Mouse (Mus musculus) limb, embryonic 11.5 days (tissue): ENCODE measurements around the gene Nmnat2. TPM values are rescaled to one million over a fixed set of nuclear protein-coding genes. Genes with fewer than 3 reads are reported as not detected.

Experiments
- ATAC-seq: fragments of 200-750 bp; cut with Nextera tagmentation; 2 replicates; pipeline ENCODE4 v1.8.0; 2017; ENCODE audit warnings: low read depth; ENCODE audit not compliant: insufficient number of reproducible peaks, low FRiP score, low TSS enrichment
- DNase-seq: peaks from one replicate; pipeline ENCODE4 v3.0.0-alpha.2; 2015; ENCODE audit warnings: low spot score
- H3K27ac ChIP-seq: fragments of 300-500 bp; sonication (generic); replicated peaks from 2 replicates; pipeline ENCODE4 v1.5.1; 2014; ENCODE audit warnings: low read depth, mild to moderate bottlenecking, low read length
- H3K27me3 ChIP-seq: fragments of 300-500 bp; sonication (generic); 2 replicates; pipeline ENCODE4 v1.6.1; 2014; ENCODE audit warnings: mild to moderate bottlenecking, low read length, mixed read lengths; ENCODE audit not compliant: control insufficient read depth, insufficient read depth
- H3K36me3 ChIP-seq: fragments of 300-500 bp; sonication (generic); 2 replicates; pipeline ENCODE4 v1.6.1; 2014; ENCODE audit warnings: mild to moderate bottlenecking, low read length, moderate library complexity, mixed read lengths; ENCODE audit not compliant: control insufficient read depth, insufficient read depth
- H3K4me1 ChIP-seq: fragments of 300-500 bp; sonication (generic); 2 replicates; pipeline ENCODE4 v1.6.1; 2014; ENCODE audit warnings: low read length, mixed read lengths; ENCODE audit not compliant: control insufficient read depth, insufficient read depth
- H3K4me2 ChIP-seq: fragments of 300-500 bp; sonication (generic); 2 replicates; pipeline ENCODE4 v1.6.1; 2014; ENCODE audit warnings: low read depth, mild to moderate bottlenecking, moderate library complexity; ENCODE audit not compliant: severe bottlenecking
- H3K4me3 ChIP-seq: fragments of 300-500 bp; sonication (generic); 2 replicates; pipeline ENCODE4 v1.5.1; 2014; ENCODE audit warnings: low read depth, low read length
- H3K9ac ChIP-seq: fragments of 300-500 bp; sonication (generic); 2 replicates; pipeline ENCODE4 v1.6.1; 2014; ENCODE audit warnings: mild to moderate bottlenecking, low read length
- H3K9me3 ChIP-seq: fragments of 300-500 bp; sonication (generic); 2 replicates; pipeline ENCODE4 v1.6.1; 2016; ENCODE audit warnings: low read length; ENCODE audit not compliant: control insufficient read depth
- WGBS: fragments of 180-500 bp; shearing (Covaris S2); extraction: QIAGEN DNeasy Blood & Tissue Kit; methylation state at CpG from one replicate; pipeline ENCODE4 v1.1.7; 2014; 5-methylcytosine and 5-hydroxymethylcytosine counted together
- polyA plus RNA-seq: library from polyadenylated mRNA; unstranded; fragments of >200 nt; fragmentation: Nextera tagmentation; extraction: Ambion mirVana; gene quantifications from 2 replicates; pipeline ENCODE4 v1.2.1, GENCODE M21; 2014

Nmnat2 gene
- polyA plus RNA-seq, 1 experiment from 2014 or later, result 0.37 TPM

GRCm38 (mm10) chr1:153091438-153092236, 136.8 kb downstream of the Nmnat2 start:
- Histone ChIP-seq H3K4me1 (peaks cover 17% of the 10 kb centered on the region), H3K27me3 (no peaks in the 10 kb centered on the region), H3K36me3 (no peaks in the 10 kb centered on the region), H3K27ac (no peak overlapping the region), H3K9me3 (no peaks in the 10 kb centered on the region), H3K9ac (no peak overlapping the region), H3K4me3 (no peak overlapping the region), H3K4me2 (no peak overlapping the region)
- ATAC-seq (no peak), DNase-seq (no peak)
- 28% methylated on average over 9 of the region's 9 CpGs for WGBS

DNA sequence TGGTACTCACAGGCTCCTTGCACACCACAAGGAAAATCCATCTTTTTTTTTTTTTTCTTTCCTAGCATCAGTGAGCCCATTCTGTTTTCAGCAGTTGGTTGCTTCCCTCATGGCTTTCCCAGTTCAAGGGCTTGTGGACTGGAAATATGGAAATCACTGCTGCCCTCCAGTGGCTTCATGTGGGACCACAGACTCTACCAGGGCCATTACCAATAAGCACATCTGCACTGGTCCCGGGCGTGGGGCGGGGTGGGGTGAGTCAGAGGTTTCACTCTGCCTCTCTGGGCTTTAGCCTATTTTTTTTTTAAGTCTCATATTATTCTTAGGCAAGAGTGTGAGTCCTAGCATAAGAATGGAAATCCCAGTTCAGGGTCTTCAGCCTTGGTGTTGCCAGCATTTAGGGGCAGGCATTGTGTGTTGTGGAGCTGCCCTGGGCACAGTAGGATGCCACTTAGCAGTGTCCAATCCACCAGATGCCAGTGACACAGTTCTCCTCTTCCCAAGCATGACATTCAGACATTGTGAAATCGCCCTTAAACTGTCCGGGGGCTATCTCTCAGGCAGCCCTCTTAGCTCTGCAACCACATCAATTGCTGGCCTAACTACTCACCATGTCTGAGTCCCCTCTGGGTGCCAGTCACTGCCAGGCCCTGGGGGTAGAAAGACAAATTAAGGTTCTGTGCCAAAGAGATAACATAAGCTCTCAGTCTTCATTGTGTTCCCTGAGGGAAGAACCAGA, 137.6 kb downstream of the Nmnat2 start:
- DNase-seq, result peak; percentile 81
- WGBS, result 49% methylated on average over 5 of the region's 5 CpGs
- Histone ChIP-seq H3K27ac (no peak overlapping the region), H3K4me1 (peaks cover 21% of the 10 kb centered on the region), H3K4me2 (no peak overlapping the region), H3K36me3 (no peaks in the 10 kb centered on the region), H3K27me3 (no peaks in the 10 kb centered on the region), H3K9ac (no peak overlapping the region), H3K4me3 (no peak overlapping the region), H3K9me3 (no peaks in the 10 kb centered on the region)
- ATAC-seq, result no peak

DNA sequence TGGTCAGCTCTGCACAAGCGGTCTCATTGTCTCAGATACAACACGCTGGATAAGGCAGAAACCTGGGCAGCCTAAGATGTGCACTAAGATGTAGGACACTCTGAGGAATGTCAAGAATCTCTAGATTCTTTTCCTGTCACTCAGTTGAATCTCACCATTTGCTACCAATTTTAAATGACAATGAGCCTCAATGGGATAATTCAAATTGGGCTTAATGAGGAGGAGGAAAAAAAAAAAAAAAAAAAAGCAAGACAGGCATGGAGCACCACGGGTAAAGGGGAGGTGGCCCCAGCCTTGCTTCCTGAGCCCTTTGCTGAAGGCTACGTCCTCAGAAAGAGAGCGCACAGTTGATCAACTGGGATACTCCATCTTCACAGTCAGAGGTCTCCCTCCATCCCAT, 138.4 kb downstream of the Nmnat2 start:
- H3K9ac ChIP-seq, result no peak overlapping the region
- no peaks in the 10 kb centered on the region for H3K27me3 ChIP-seq
- ATAC-seq (no peak), DNase-seq (no peak)
- H3K4me1 ChIP-seq, result peaks cover 21% of the 10 kb centered on the region
- no peak overlapping the region for H3K4me2 ChIP-seq
- no peaks in the 10 kb centered on the region for H3K9me3 ChIP-seq
- no peak overlapping the region for H3K4me3 ChIP-seq
- WGBS, result 64% methylated on average over 5 of the region's 5 CpGs
- no peak overlapping the region for H3K27ac ChIP-seq
- no peaks in the 10 kb centered on the region for H3K36me3 ChIP-seq

GRCm38 (mm10) chr1:153093581-153093980, 138.8 kb downstream of the Nmnat2 start:
- H3K4me3 ChIP-seq, result no peak overlapping the region
- H3K4me2 ChIP-seq, result no peak overlapping the region
- WGBS, result 68% methylated on average over 4 of the region's 4 CpGs
- no peak overlapping the region for H3K27ac ChIP-seq
- ATAC-seq, result no peak
- H3K27me3 ChIP-seq, result no peaks in the 10 kb centered on the region
- no peaks in the 10 kb centered on the region for H3K9me3 ChIP-seq
- no peak overlapping the region for H3K9ac ChIP-seq
- no peak for DNase-seq
- peaks cover 24% of the 10 kb centered on the region for H3K4me1 ChIP-seq
- H3K36me3 ChIP-seq, result no peaks in the 10 kb centered on the region

- Histone ChIP-seq H3K27me3 (no peaks in the 10 kb centered on the region), H3K9ac (no peak overlapping the region), H3K36me3 (no peaks in the 10 kb centered on the region), H3K9me3 (no peaks in the 10 kb centered on the region), H3K27ac (no peak overlapping the region), H3K4me3 (no peak overlapping the region), H3K4me1 (peaks cover 27% of the 10 kb centered on the region), H3K4me2 (no peak overlapping the region)
- WGBS, result 49% methylated on average over 12 of the region's 12 CpGs
- no peak for ATAC-seq
- no peak for DNase-seq
Observed at GRCm38 (mm10) chr1:153094226-153095076, 139.7 kb downstream of the Nmnat2 start.

- Histone ChIP-seq H3K4me1 (peaks cover 27% of the 10 kb centered on the region), H3K4me2 (no peak overlapping the region), H3K9me3 (no peaks in the 10 kb centered on the region), H3K27ac (no peak overlapping the region), H3K9ac (no peak overlapping the region), H3K27me3 (no peaks in the 10 kb centered on the region), H3K36me3 (no peaks in the 10 kb centered on the region), H3K4me3 (no peak overlapping the region)
- DNase-seq (no peak), ATAC-seq (no peak)
- WGBS, result 58% methylated on average over 6 of the region's 6 CpGs
Observed at GRCm38 (mm10) chr1:153095328-153095727, 140.5 kb downstream of the Nmnat2 start.

- ATAC-seq (peak; percentile 33; the same call in 1 of the 2 replicates), DNase-seq (peak; percentile 64)
- H3K9ac ChIP-seq, result no peak overlapping the region
- no peak overlapping the region for H3K4me3 ChIP-seq
- H3K27ac ChIP-seq, result peak overlapping the region; percentile 72
- H3K4me2 ChIP-seq, result peak overlapping the region; percentile 1; the same call in 1 of the 2 replicates
- no peaks in the 10 kb centered on the region for H3K27me3 ChIP-seq
- WGBS, result 7% methylated on average over 16 of the region's 16 CpGs
- H3K9me3 ChIP-seq, result no peaks in the 10 kb centered on the region
- no peaks in the 10 kb centered on the region for H3K36me3 ChIP-seq
- H3K4me1 ChIP-seq, result peaks cover 22% of the 10 kb centered on the region
Observed at GRCm38 (mm10) chr1:153095826-153096727, 141.3 kb downstream of the Nmnat2 start.
